Mouse (Mus musculus) left cerebral cortex, adult 9 months (tissue): ENCODE measurements around the gene Diras2.

Experiments
- DNase-seq, 2 experiments: peaks; one replicate each; pipeline ENCODE4 v3.0.0; 2022; ENCODE audit warnings: low spot score in 2 of 2

Diras2 gene

GRCm38 (mm10) chr13:52531121-52531520 lies at the start of gene Diras2:
TSS of gene Diras2 (minus strand) at chr13:52531279.
- DNase-seq, result no peak

DNA sequence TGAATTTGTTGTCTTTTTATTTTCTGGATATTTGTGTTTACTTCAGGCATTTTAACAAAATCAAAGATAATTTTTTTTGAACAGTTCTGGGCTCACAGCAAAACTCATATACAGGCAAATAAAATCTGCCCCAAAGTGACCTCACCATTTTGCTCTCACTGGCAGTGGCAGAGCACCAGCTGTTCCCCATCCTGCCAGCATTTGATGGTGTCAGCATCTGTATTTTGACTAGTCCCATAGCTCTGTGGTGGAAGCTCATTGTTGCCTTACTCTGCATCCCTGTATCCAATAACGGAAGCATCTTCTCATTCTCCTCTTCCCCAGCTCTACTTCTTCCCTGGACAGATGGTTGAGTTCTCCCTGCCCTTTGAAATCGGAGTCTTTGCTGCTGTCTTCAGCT lies 47.7 kb upstream of the Diras2 start:
- no peak for DNase-seq

DNA sequence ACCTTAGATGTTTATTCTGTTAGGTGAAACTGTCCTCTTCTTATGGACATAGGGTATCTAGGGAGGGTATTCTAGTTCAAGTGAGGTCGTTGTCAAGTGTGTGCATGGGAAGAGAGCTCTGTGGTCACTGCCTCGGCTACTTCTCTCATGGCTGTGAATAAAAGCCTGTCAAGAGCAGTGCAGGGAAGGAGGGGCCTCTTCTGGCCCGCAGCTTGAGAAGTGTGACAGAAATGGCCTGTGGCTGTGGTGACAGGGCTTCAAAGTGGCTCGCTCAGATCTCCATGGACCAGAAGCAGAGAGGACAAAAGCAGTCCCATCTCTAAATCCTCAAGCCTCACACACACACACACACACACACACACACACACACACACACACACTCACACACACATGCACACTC lies 46.9 kb upstream of the Diras2 start:
- DNase-seq, result no peak

DNA sequence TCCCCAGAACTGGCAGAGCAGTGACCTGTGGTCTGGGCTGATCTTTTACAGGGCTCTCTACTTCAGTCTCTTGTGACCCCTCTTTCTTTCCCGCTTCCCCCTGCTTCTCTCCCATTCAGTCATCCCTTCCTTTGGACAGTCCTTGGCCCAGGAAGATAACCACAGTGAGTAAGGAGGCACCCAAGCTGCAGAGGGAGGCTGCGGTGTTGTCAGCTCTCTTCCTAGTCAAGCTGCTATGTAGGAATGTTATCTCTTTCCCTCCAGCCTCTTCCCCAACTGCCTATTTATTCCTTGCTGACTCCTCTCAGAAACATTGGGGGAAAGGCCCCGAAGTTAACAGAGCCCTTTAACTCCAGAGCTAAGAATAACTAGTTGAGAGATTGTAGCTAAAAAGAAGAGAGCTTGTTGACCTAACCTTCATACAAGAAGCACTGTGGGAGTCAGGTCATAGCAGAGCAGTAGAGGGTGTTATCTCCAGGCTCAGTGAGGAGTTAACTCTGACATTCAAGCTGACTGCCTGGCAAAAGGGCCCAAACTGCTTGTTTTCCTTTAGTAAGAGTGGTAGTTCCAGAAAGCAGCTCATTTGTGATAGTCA lies 46.3 kb upstream of the Diras2 start:
- no peak for DNase-seq

DNA sequence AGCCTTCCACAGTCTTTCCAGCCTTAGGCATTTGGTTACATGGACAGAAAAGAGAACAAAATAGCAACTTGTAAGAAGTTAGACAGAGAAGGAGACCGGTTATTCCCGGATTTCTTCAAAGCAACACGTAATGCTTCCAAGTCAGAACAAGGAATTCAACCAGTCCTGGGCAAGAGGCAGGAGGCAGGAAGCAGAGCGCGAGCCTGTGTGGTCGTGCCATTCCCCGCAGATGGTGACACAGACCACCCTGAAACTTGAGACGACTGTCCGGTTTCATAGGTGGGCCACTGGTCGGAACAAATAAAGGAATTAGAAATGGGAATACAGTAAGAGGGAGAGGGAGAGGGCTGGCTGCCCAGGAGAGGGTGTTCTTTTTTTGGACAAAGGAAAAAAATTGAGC lies 45.8 kb upstream of the Diras2 start:
- DNase-seq, result no peak

DNA sequence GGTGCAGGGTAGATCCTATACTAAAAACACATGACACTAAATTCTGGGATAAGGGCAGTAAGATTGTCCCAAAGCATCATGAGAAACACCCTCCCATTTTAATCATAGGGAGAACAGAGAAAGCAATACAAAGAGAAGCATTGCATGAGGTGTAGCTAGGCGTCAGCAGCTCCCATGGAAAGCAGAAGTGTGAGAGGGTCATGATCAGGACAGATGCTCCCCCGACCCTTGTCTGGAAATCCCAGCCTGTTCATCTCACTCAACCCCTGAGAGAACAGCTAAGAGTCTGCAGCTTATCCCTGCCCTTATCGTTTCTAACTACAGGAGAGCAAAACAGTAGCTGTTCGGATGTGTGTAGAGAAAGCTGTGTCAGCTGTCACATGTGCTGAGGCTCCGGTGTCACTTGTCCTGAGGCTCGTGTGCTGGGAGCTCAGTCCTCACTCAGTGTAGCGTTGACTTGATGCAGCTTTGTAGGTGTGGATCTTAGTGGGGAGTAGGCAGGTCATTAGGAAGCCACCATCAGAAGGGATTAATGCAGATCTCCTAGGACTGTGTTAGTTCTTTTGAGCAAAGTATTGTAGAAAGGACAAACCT lies 45.0 kb upstream of the Diras2 start:
- no peak for DNase-seq

DNA sequence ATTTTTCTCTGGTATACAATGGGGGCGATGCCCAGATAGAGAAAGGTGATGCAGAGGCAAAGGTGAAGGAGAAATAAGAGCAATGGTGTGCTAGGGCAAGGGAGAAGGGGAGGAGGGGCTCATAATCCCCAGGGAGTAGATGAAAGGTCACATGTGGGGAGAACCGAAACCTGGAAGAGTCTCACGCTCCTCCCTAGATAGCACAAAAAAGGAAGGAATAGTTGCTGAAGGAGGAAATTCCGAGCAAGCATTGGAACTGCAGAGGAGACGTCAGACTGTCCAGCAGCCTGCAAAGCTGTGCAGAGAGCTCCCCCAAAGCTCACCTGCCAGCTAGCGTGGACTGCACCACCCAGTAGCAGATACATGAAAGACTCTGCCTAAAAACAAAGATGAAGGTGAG lies 44.4 kb upstream of the Diras2 start:
- no peak for DNase-seq

DNA sequence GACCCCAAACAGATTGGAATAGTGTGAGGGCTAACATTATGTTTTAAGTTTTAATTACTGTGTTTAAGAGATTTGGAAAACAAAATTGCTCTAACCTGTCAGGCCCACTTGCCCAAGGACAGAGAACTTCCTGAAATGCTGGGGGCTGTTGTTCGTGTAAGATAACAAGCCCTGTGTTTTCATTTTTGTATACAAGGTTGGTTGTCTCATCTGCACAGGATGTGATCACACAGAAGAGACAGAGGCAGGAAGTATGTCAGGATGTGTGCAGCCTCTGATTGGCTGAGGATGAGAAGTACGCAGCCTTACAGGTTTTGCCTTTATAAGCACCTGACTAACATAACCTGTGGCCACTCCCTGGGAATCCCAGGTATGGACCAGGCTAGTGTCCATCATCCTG lies 43.2 kb upstream of the Diras2 start:
- no peak for DNase-seq

DNA sequence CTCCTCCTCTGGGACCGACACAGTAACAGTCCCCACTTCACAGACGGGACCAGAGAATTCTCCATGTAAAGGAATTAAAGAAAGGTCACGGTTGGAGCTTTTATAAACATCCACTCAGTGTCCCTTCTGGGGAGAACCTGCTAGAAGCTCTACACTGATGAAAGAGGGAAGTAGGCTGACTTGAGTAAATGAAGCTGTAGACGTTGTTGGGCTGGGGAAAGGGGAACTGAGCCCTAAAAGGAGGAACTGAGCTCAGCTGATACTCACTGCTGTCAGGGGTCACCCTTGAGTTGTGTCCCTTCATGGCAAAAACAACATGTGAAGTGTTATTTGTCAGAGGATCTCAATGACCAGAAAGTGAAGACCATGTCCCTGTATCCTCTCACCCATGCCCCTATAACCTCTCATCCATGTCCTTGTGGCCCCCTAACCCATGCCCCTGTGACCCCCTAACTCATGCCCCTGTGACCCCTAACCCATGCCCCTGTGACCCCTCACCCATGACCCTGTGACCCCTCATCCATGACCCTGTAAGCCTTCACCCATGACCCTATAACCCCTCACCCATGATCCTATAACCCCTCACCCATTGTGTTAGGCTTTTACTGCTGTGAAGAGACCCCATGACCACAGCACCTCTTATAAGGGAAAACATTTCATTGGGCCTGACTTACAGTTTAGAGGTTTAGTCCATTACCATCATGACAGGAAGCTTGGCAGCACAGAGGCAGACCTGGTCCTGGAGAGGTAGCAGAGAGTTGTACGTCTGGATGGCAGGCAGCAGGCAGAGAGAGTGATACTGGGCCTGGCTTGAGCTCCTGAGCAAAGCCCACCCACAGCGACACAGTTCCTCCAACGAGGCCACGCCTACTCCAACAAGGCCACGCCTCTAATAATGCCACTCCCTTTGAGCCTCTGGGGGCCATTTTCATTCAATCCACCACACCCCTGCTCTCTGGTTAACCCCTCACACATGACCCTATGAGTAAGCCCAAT lies 41.7 kb upstream of the Diras2 start:
- peak in 1 of 2 experiments; percentile 15 for DNase-seq

- DNase-seq, result no peak
Measured at GRCm38 (mm10) chr13:52571591-52572384, 40.7 kb upstream of the Diras2 start.

GRCm38 (mm10) chr13:52570276-52570675 lies 39.2 kb upstream of the Diras2 start:
- DNase-seq, result peak; percentile 10 to 83

GRCm38 (mm10) chr13:52569194-52569769 lies 38.2 kb upstream of the Diras2 start:
- no peak for DNase-seq

- no peak for DNase-seq
Measured at GRCm38 (mm10) chr13:52566777-52567176, 35.7 kb upstream of the Diras2 start.

- DNase-seq, result no peak
Measured at GRCm38 (mm10) chr13:52566188-52566760, 35.2 kb upstream of the Diras2 start.

DNA sequence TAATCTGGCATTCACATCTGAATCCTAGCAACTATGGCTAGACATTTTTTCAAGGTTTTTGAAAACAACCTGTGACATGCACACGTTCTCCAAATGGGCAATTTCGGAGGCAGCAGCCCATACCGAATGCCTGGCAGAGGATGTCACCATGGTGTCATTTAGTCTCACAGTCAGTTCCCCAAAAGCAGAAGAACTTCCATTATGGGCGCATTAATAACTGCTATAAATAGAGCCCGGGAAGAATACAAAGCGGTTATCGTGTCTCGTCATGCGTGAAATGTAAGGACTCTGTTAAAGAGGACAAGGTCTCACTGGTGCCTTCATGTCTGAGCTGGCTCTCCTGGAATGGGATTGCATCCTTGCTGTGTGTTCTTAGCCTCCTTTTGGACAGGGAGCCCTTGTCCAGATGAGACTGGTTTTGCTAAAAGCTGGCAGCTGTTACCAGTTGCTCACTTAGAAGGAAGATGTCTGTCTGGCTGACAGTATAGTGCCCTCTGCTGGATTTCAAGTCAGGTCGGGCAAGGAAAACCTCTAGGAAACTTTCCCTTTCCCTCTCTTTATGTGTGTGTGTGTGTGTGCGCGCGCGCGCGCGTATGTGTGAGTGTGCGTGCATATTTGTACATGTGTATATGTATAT lies 34.1 kb upstream of the Diras2 start:
- peak in 1 of 2 experiments; percentile 25 for DNase-seq

GRCm38 (mm10) chr13:52562166-52562571 lies 31.1 kb upstream of the Diras2 start:
- no peak for DNase-seq

- DNase-seq, result no peak
Measured at GRCm38 (mm10) chr13:52561367-52562165, 30.5 kb upstream of the Diras2 start.

GRCm38 (mm10) chr13:52557421-52557820 lies 26.3 kb upstream of the Diras2 start:
- DNase-seq, result no peak

GRCm38 (mm10) chr13:52554722-52555121 lies 23.6 kb upstream of the Diras2 start:
- DNase-seq, result peak in 1 of 2 experiments; percentile 21
